Mouse (Mus musculus) liver, embryonic 18 days (tissue): Measurements from ENCODE around the gene Atp1b2. TPM values are rescaled to one million over a fixed set of nuclear protein-coding genes. Genes with fewer than 3 reads are reported as not detected.

Experiments used
- polyA plus RNA-seq: library from polyadenylated mRNA; depleted of rRNA; stranded (reverse); fragments of >200 nt; gene quantifications from 2 replicates; pipeline ENCODE4 v1.2.3, GENCODE M21; 2012; rRNA removed

Gene Atp1b2
- 5.7 and 7.2 TPM in 2 replicates for polyA plus RNA-seq

DNA sequence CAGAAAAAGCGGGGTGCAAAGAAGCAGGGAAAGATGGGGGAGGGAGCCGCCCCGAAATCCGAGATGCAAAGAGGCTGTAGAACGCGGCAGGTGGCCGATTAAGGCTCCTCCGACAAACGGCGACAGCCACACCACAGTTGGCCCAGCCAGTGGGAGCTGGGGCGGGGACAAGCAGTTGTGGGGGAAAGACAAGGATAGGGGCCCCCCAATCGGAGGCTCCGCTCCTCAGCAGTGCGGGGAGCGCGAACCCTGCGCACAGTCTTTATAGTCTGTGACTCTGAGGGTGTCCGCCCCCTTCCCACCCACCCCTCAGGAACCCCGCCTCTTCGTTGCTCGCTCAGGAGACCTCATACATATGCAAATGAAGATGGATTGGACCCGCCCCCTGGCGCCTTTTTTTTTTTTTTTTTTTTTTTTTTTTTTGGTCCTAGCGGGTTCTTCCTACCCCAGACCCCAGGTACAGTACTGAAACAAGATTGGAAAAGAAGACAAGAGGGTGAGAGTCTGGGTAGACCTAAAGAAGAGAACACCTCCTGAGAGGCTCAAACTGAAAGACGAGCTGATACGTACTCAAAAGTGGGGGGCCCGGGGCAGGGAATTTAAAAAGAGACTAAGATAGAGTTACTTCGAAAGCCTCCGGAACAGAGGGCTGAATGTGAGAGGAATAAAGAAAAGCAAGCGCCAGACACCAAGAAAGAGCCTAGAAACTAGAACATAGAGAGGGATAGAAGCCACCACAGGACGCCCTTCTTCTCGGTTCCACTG is at the start of gene Atp1b2:
Gene Atp1b2 (minus strand): TSS at position 217 of the 765 bp plus-strand sequence.

DNA sequence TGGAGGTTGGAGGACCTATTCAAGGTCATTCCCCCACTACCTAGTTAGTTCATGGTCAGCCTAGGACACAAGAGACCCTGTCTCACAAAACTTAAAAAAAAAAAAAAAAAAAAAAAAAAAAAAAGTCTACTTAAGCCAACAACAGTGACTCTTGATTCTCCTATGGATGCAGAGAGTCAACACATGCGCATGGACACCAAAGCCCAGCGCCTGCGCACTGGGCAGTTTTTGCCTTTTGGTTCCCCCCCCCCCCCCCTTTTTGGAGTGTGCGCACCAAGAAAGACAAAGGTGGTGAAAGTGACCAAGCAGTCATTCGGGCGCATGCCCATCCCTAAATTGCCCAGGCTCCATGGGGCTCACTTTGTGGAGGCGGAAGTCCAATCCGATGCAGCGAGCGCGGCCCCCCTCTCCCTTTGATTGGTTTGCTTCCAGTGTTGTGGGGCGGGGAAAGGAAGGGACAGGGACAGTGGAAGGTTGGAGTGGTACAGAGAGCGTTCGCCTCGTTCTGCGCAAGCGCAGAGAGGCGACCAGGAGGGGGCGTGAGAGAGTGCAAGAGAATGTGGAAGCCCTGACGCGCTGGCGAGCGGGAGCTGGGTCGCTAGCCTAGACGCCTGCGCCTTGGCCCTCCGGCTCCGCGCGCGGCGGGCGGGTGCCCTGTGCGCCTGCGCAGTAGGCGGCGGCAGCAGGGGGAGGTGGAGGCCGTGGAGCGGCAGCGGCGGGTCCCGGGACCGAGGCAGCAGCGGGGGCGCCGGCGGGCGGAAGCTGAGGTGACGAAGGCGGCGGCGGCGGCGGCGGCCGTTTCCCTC is 26.7 kb upstream of the Atp1b2 start, which contains the start of gene Fxr2:
Gene Fxr2 (plus strand): TSS at position 707 of the 806 bp plus-strand sequence.

DNA sequence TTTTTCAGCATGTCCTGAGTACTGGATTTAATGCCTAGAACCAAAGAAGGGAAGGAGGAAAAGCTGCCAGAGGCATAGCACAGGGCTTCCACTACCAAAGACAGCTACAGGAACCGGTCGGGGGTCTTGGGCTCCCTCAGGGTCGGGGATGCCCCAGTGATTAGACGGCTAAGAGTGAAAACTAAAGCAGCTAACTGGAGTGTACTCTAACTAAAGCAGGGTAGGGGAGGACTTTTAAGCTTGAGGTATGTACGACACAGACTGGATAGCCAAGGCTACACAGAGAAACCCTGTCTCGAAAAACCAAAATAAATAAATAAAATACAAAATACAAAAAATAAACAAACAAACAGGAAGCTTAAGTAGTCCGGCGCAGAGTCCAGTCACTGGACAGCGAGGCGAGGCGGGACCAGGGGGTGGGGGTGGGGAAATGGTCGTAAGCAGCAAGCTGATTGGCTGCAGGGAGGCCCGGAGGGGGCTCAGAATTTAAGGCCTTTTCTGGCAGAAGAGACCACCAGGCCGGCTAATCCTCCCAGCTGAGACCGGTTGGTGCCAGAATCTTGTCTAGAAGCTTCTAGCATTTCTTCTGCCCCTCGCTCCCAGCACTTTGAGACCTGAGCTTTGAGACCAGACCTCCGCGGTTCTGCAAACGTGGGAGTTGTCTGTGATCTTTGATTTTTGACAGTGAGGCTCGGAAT is 16.0 kb upstream of the Atp1b2 start, which contains the start of gene Sat2:
Gene Sat2 (plus strand): TSS at position 454 of the 698 bp plus-strand sequence.

DNA sequence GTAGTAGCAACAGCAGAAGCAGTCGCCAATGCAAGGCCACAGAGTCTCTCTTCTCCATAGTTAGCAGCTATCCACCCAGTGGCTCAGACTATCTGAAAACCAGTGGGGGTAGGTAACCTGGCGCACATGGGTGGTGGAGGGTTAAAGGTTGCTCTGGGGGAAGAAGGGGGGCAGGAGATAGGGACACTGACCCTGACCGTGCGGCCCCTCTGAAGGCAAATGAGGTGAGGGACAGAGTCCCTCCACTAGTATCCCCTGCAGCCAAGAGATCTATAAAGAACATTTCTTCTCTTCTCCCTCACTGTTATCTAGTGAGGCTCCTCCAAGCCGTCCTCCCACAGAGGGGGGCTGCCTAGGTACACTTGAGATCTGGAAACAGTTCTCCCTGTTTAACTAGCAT is 12.1 kb upstream of the Atp1b2 start, which contains the start of gene Shbg:
Gene Shbg (minus strand): TSS at position 101 of the 400 bp plus-strand sequence.

DNA sequence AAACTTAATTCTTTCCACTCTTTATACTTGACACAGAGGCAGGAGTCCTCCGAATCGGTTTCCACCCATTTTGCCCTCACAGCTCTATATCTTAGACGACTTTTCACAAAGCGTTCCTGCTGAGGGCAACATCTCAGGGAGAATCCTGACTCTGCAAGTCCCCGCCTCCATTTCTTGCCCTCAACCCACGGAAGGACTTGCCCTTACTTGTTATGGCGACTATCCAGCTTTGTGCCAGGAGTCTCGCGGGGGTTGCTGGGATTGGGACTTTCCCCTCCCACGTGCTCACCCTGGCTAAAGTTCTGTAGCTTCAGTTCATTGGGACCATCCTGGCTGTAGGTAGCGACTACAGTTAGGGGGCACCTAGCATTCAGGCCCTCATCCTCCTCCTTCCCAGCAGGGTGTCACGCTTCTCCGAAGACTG is 25.6 kb downstream of the Atp1b2 start, which contains the start of the genes Wrap53 and Trp53:
Gene Wrap53 (minus strand): TSS at position 165 of the 424 bp plus-strand sequence.
Gene Trp53 (plus strand): TSS at position 269 of the 424 bp plus-strand sequence.

DNA sequence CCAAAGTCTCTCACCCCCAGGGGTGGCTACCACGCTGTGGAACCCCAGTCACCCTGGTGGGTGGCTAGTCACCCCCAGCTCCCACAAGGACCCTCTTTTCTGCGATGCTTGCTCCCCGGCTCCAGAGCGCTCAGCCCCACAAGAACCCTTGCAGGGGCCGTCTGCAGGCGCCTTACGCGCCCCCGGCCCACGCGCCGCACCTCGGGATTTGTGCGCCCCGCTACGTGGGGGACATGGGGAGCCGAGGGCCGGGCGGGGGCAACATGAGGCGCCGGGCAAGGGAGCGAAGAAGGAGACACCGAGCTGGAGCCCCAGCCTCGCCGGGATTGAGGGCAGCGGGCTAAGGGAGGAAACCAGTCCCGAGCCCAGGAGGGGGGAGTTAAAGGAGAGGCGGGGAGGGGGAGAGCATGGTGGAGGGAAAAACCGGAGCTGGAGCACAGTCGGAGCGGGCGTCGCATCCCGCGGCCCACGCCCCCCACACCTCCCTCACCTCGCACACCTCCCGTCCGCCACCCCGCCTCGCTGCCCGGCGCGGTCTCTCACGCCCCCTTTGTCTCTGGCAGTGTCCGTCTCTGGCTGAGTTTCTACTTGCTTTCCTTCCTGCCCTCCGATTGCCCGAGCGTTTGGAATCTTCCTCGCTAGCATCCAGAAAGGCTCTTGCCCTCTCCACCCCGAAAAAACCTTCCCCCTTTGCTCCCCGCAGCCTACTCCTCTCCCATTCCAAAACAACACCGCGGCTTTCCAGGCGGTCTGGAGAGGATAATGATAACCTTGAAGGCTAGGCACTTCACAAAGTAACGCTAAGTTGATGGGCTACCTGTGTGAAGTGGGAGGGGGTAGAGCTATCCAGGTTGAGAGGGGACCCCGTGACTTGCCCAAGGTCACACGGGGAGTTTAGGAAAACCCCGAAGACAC is 45.6 kb downstream of the Atp1b2 start, which contains the start of gene Efnb3:
Gene Efnb3 (minus strand): TSS at position 355 of the 915 bp plus-strand sequence.

Other genes starting within 250 kb of the Atp1b2 start
- 33.5 and 44.3 TPM in 2 replicates for gene Chd3, start 236.5 kb downstream of the Atp1b2 start, polyA plus RNA-seq
- gene Naa38, start 210.5 kb downstream of the Atp1b2 start, polyA plus RNA-seq = 61.1 and 63.4 TPM in 2 replicates
- gene Cyb5d1, start 210.3 kb downstream of the Atp1b2 start, polyA plus RNA-seq = 8.2 and 9.5 TPM in 2 replicates
- gene Tmem88, start 207.7 kb downstream of the Atp1b2 start, polyA plus RNA-seq = 6.4 and 7.4 TPM in 2 replicates
- gene Kdm6b, start 192.3 kb downstream of the Atp1b2 start, polyA plus RNA-seq = 1.1 and 1.6 TPM in 2 replicates
- 0.20 and 0.22 TPM in 2 replicates for gene Dnah2, start 56.8 kb downstream of the Atp1b2 start, polyA plus RNA-seq
- gene Efnb3, start 45.7 kb downstream of the Atp1b2 start, polyA plus RNA-seq = 0.58 and 0.60 TPM in 2 replicates
- gene Wrap53, start 25.7 kb downstream of the Atp1b2 start, polyA plus RNA-seq = 6.5 and 6.7 TPM in 2 replicates
- gene Trp53, start 25.6 kb downstream of the Atp1b2 start, polyA plus RNA-seq = 51.0 and 51.9 TPM in 2 replicates
- 2.6 and 2.9 TPM in 2 replicates for gene Shbg, start 12.0 kb upstream of the Atp1b2 start, polyA plus RNA-seq
- 7.3 and 7.7 TPM in 2 replicates for gene Sat2, start 16.1 kb upstream of the Atp1b2 start, polyA plus RNA-seq
- 17.5 and 22.6 TPM in 2 replicates for gene Fxr2, start 27.0 kb upstream of the Atp1b2 start, polyA plus RNA-seq
- 0.07 and 0.11 TPM in 2 replicates for gene Sox15, start 49.4 kb upstream of the Atp1b2 start, polyA plus RNA-seq
- gene Mpdu1, start 56.7 kb upstream of the Atp1b2 start, polyA plus RNA-seq = 45.9 and 49.8 TPM in 2 replicates
- gene Cd68, start 60.2 kb upstream of the Atp1b2 start, polyA plus RNA-seq = 14.8 and 16.0 TPM in 2 replicates
- 330 and 348 TPM in 2 replicates for gene Eif4a1, start 66.5 kb upstream of the Atp1b2 start, polyA plus RNA-seq
- gene Senp3, start 76.1 kb upstream of the Atp1b2 start, polyA plus RNA-seq = 37.6 and 40.5 TPM in 2 replicates
- gene Tnfsf13, start 79.8 kb upstream of the Atp1b2 start, polyA plus RNA-seq = 0.54 and 0.78 TPM in 2 replicates
- gene Tnfsf12, start 89.9 kb upstream of the Atp1b2 start, polyA plus RNA-seq = 4.4 and 4.8 TPM in 2 replicates
- 0.96 and 1.1 TPM in 2 replicates for gene Tnfsfm13, start 90.2 kb upstream of the Atp1b2 start, polyA plus RNA-seq
- gene Polr2a, start 152.7 kb upstream of the Atp1b2 start, polyA plus RNA-seq = 5.5 and 8.0 TPM in 2 replicates
- gene Slc35g3, start 156.0 kb upstream of the Atp1b2 start, polyA plus RNA-seq = 0.02 TPM in 1 of 2 replicates, not detected in the other
- 2.3 and 2.8 TPM in 2 replicates for gene Zbtb4, start 160.0 kb upstream of the Atp1b2 start, polyA plus RNA-seq
- 1.3 and 1.6 TPM in 2 replicates for gene Chrnb1, start 190.0 kb upstream of the Atp1b2 start, polyA plus RNA-seq
- 0.43 and 0.58 TPM in 2 replicates for gene Fgf11, start 195.9 kb upstream of the Atp1b2 start, polyA plus RNA-seq
- 1.2 and 1.6 TPM in 2 replicates for gene Tmem102, start 199.7 kb upstream of the Atp1b2 start, polyA plus RNA-seq
- gene Gm39566, start 209.4 kb upstream of the Atp1b2 start, polyA plus RNA-seq = not detected in 2 replicates
- gene Spem2, start 212.5 kb upstream of the Atp1b2 start, polyA plus RNA-seq = not detected in 2 replicates
- gene Spem1, start 216.2 kb upstream of the Atp1b2 start, polyA plus RNA-seq = not detected in 2 replicates
- gene Nlgn2, start 231.8 kb upstream of the Atp1b2 start, polyA plus RNA-seq = 2.2 and 3.1 TPM in 2 replicates
- gene Tmem256, start 232.6 kb upstream of the Atp1b2 start, polyA plus RNA-seq = 227 and 300 TPM in 2 replicates
- 19.8 and 22.6 TPM in 2 replicates for gene Plscr3, start 240.4 kb upstream of the Atp1b2 start, polyA plus RNA-seq